Mouse (Mus musculus): Measurements from ENCODE around the gene Rpl18. TPM values are rescaled to one million over a fixed set of nuclear protein-coding genes. Genes with fewer than 3 reads are reported as not detected.

Gene Rpl18
- polyA plus RNA-seq, 1 experiment: 3,224 TPM

DNA sequence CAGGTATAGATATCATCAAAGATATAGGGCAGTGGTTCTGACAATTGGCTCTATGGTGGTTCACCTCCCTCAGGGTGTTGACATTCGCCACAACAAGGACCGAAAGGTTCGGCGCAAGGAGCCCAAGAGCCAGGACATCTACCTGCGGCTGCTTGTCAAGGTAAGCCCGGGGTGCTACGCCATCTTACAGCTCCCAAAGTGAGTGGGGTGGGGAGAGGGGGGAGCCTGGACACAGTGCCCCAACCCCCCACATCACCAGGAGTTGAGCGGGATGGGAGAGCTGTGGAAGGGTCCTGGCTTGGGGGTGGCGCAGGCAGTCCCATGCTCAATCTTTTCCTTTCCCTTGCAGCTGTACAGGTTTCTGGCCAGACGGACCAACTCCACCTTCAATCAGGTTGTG, 3.9 kb downstream of the Rpl18 start:
- H3K36me3 ChIP-seq (ENCODE audit: control insufficient read depth, insufficient read depth): no peaks in the 10 kb centered on the region
- H3K4me2 ChIP-seq (ENCODE audit: low read depth): peak overlapping the region; percentile 96
- H3ac ChIP-seq (ENCODE audit: control insufficient read depth, insufficient read length): peak overlapping the region; percentile 52
- no peaks in the 10 kb centered on the region for H3K27me3 ChIP-seq (ENCODE audit: control insufficient read depth, insufficient read depth, insufficient read length)
- peak overlapping the region; percentile 96 for H3K4me3 ChIP-seq
- peaks cover 43% of the 10 kb centered on the region for H3K79me2 ChIP-seq (ENCODE audit: control insufficient read depth, insufficient read depth)
- TF ChIP-seq CEBPB (IDR thresholded peaks at IDR 0.05; ENCODE audit: insufficient read depth, poor library complexity, severe bottlenecking): no peak
- TF ChIP-seq SRF (IDR thresholded peaks at IDR 0.05; ENCODE audit: control insufficient read depth, insufficient read length, low read depth): no peak
- no peak for TF ChIP-seq E2F4 (IDR thresholded peaks at IDR 0.05; ENCODE audit: insufficient read depth)
- TF ChIP-seq USF1 (IDR thresholded peaks at IDR 0.05; ENCODE audit: low read depth): no peak
- TF ChIP-seq POLR2A (IDR thresholded peaks at IDR 0.05; ENCODE audit: insufficient read length, low read depth): no peak
- TF ChIP-seq TCF3 (IDR thresholded peaks at IDR 0.05; ENCODE audit: insufficient read length, low read depth): no peak
- TF ChIP-seq MYOD1 (IDR thresholded peaks at IDR 0.05; ENCODE audit: control insufficient read depth in 1 of 3, insufficient read length in 2 of 3, low read depth in 2 of 3): no peak
- TF ChIP-seq MAX (IDR thresholded peaks at IDR 0.05; ENCODE audit: low read depth): no peak
- no peak for TF ChIP-seq MYOG (IDR thresholded peaks at IDR 0.05; ENCODE audit: control insufficient read depth in 1 of 3, insufficient read depth in 1 of 3, insufficient read length in 2 of 3, low read depth in 2 of 3)
- no peak for TF ChIP-seq POLR2AphosphoS2 (IDR thresholded peaks at IDR 0.05; ENCODE audit: insufficient read length, low read depth)
- TF ChIP-seq TCF12 (IDR thresholded peaks at IDR 0.05; ENCODE audit: insufficient read depth, poor library complexity, severe bottlenecking): no peak

DNA sequence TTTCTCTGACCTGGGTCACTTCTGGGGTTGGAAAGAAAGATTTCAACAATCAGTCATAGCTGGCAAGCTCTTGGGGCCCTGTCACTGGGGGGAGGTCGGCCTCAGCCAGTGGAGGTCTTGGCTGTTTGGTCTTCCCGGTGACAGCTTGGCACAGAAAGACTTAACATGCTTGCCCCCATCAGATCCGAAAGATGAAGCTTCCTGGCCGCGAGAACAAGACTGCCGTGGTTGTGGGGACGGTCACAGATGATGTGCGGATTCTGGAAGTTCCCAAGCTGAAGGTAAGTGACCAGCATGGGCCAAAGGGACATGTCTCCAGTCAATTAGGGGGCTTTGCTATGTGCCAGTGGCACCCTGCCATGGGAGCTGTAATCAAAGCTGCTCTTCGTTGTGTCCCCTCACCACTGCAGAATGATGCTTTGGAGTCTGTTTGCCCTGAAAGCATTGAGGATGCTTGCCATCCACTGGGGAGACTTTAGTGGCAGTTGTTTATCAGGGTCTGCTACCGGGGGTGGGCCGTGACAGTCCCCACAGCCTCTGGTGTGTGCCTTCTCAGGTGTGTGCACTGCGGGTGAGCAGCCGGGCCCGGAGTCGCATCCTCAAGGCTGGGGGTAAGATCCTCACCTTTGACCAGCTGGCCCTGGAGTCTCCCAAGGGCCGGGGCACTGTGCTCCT, 4.6 kb downstream of the Rpl18 start:
- Histone ChIP-seq H3ac (ENCODE audit: control insufficient read depth, insufficient read length) (no peak overlapping the region), H3K4me2 (ENCODE audit: low read depth) (peak overlapping the region; percentile 96), H3K4me3 (peak overlapping the region; percentile 96), H3K36me3 (ENCODE audit: control insufficient read depth, insufficient read depth) (no peaks in the 10 kb centered on the region), H3K79me2 (ENCODE audit: control insufficient read depth, insufficient read depth) (peaks cover 37% of the 10 kb centered on the region), H3K27me3 (ENCODE audit: control insufficient read depth, insufficient read depth, insufficient read length) (no peaks in the 10 kb centered on the region)
- TF ChIP-seq E2F4 (IDR thresholded peaks at IDR 0.05; ENCODE audit: insufficient read depth) (no peak), POLR2AphosphoS2 (IDR thresholded peaks at IDR 0.05; ENCODE audit: insufficient read length, low read depth) (no peak), TCF3 (IDR thresholded peaks at IDR 0.05; ENCODE audit: insufficient read length, low read depth) (no peak), TCF12 (IDR thresholded peaks at IDR 0.05; ENCODE audit: insufficient read depth, poor library complexity, severe bottlenecking) (no peak), REST (IDR thresholded peaks at IDR 0.05; ENCODE audit: insufficient read depth, insufficient read length) (no peak), SRF (IDR thresholded peaks at IDR 0.05; ENCODE audit: control insufficient read depth, insufficient read length, low read depth) (no peak), MAX (IDR thresholded peaks at IDR 0.05; ENCODE audit: low read depth) (no peak), MYOD1 (IDR thresholded peaks at IDR 0.05; ENCODE audit: control insufficient read depth in 1 of 3, insufficient read length in 2 of 3, low read depth in 2 of 3) (no peak)

DNA sequence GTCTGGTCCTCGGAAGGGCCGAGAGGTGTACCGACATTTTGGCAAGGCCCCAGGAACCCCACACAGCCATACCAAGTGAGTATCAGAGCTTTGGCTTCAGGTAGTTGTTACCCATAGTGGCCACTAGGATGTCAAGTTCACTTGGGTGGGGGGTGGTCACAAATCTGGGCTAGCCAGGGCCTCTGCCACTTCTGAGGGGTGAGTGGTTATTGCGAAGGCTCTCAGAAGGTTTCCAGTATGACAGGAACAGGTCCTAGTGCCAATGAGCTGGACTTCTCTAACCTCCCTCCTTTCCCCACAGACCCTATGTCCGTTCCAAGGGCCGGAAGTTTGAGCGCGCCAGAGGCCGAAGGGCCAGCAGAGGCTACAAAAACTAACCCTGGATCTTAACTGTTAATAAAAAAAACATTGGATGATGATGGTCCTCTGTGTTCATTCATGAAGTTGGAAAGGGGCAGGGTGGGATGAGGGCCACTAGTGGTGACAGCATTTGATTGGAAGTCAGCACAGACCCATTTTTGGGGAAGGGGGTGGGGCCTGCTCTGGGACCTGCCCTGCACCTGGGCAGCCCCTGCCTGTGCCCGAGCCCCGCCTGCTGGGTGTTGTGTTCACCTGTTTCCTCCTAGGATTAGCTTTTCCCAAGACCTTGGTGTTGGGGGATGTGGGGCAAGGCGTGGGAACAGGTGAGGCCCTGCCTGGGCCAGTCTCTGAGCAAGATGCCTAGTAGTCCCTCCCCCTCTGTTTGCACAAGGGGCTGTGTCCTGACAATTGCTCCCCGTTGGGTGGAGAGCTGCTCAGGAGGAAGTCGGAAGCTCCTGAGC, 5.4 kb downstream of the Rpl18 start, which contains the start of gene Fam83e:
TSS of gene Fam83e (plus strand) at position 800 of the 821 bp plus-strand sequence.
- Histone ChIP-seq H3K4me3 (peak within 1 kb of the TSS; percentile 96), H3K79me2 (ENCODE audit: control insufficient read depth, insufficient read depth) (peaks cover 34% of the 10 kb centered on the region), H3K27me3 (ENCODE audit: control insufficient read depth, insufficient read depth, insufficient read length) (no peaks in the 10 kb centered on the region), H3K36me3 (ENCODE audit: control insufficient read depth, insufficient read depth) (no peaks in the 10 kb centered on the region), H3ac (ENCODE audit: control insufficient read depth, insufficient read length) (no peak within 1 kb of the TSS), H3K4me2 (ENCODE audit: low read depth) (no peak within 1 kb of the TSS)
- TF ChIP-seq CEBPB (IDR thresholded peaks at IDR 0.05; ENCODE audit: insufficient read depth, poor library complexity, severe bottlenecking) (no peak), SRF (IDR thresholded peaks at IDR 0.05; ENCODE audit: control insufficient read depth, insufficient read length, low read depth) (no peak), POLR2AphosphoS2 (IDR thresholded peaks at IDR 0.05; ENCODE audit: insufficient read length, low read depth) (peak; percentile 25), E2F4 (IDR thresholded peaks at IDR 0.05; ENCODE audit: insufficient read depth) (no peak)

DNA sequence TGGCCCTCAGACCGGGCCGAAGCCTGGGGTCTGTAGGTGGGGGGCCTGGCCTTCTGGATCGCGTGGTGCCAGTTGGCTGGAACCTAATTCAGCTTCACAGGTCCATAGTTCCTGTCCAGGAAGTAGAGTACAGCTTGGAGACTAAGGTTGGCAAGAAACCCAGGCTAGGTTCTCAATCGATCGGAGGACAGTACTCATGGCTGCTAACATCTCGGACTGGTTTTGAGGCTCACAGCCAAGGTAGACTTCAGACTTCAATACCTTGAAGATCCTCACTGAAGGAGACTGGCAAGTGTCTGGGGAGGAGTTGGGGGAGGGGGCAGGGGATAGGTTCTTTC, 5.9 kb downstream of the Rpl18 start:
- H3K4me3 ChIP-seq: no peak overlapping the region
- no peaks in the 10 kb centered on the region for H3K36me3 ChIP-seq (ENCODE audit: control insufficient read depth, insufficient read depth)
- H3K79me2 ChIP-seq (ENCODE audit: control insufficient read depth, insufficient read depth): peaks cover 28% of the 10 kb centered on the region
- no peak overlapping the region for H3ac ChIP-seq (ENCODE audit: control insufficient read depth, insufficient read length)
- no peak overlapping the region for H3K4me2 ChIP-seq (ENCODE audit: low read depth)
- TF ChIP-seq MYOD1 (IDR thresholded peaks at IDR 0.05; ENCODE audit: control insufficient read depth in 1 of 3, insufficient read length in 2 of 3, low read depth in 2 of 3): no peak
- TF ChIP-seq USF1 (IDR thresholded peaks at IDR 0.05; ENCODE audit: low read depth): no peak
- TF ChIP-seq REST (IDR thresholded peaks at IDR 0.05; ENCODE audit: insufficient read depth, insufficient read length): no peak
- no peak for TF ChIP-seq TCF3 (IDR thresholded peaks at IDR 0.05; ENCODE audit: insufficient read length, low read depth)
- no peak for TF ChIP-seq MYOG (IDR thresholded peaks at IDR 0.05; ENCODE audit: control insufficient read depth in 1 of 3, insufficient read depth in 1 of 3, insufficient read length in 2 of 3, low read depth in 2 of 3)
- H3K27me3 ChIP-seq (ENCODE audit: control insufficient read depth, insufficient read depth, insufficient read length): no peaks in the 10 kb centered on the region
